Mouse (Mus musculus): Measurements from ENCODE around the gene Magi1. TPM values are rescaled to one million over a fixed set of nuclear protein-coding genes. Genes with fewer than 3 reads are reported as not detected.

Magi1 gene
- total and polyA plus RNA-seq, 3 experiments: not detected

GRCm38 (mm10) chr6:93665056-93665805, 618.5 kb downstream of the Magi1 start:
- Histone ChIP-seq H3K27ac (ENCODE audit: control insufficient read depth, low read depth, low read length) (no peak overlapping the region), H3K36me3 (ENCODE audit: control insufficient read depth in 1 of 2, insufficient read depth in 2 of 2, low read length in 2 of 2) (no peaks in the 10 kb centered on the region), H3K9me3 (replicated peaks; ENCODE audit: insufficient read depth, low read length) (no peaks in the 10 kb centered on the region), H3K4me1 (ENCODE audit: control insufficient read depth in 1 of 2, insufficient read depth in 2 of 2, low read length in 2 of 2) (no peaks in the 10 kb centered on the region), H3K9ac (ENCODE audit: control insufficient read depth, low read depth, low read length, poor library complexity, severe bottlenecking) (no peak overlapping the region), H3K27me3 (ENCODE audit: control insufficient read depth in 1 of 2, insufficient read depth in 2 of 2, low read length in 2 of 2) (no peaks in the 10 kb centered on the region), H3K4me3 (ENCODE audit: control insufficient read depth in 1 of 2, insufficient read depth in 1 of 2, low read depth in 2 of 2, low read length in 2 of 2) (no peak overlapping the region), H3K79me2 (ENCODE audit: control insufficient read depth, insufficient read depth, low read length, poor library complexity) (no peaks in the 10 kb centered on the region)
- TF ChIP-seq MAFK (IDR thresholded peaks at IDR 0.05; ENCODE audit: borderline replicate concordance, low read depth, low read length): no peak
- TF ChIP-seq ETS1 (IDR thresholded peaks at IDR 0.05; ENCODE audit: low read depth, low read length): no peak
- no peak for TF ChIP-seq CTCF (IDR thresholded peaks at IDR 0.05 in 2 of 3, conservative IDR thresholded peaks at IDR 0.05 in 1 of 3; ENCODE audit: control insufficient read depth in 1 of 3, insufficient read depth in 1 of 3, low read depth in 2 of 3, low read length in 3 of 3, poor library complexity in 1 of 3, severe bottlenecking in 1 of 3)
- TF ChIP-seq KAT2A (conservative IDR thresholded peaks at IDR 0.05; ENCODE audit: low read depth, low read length): no peak
- no peak for TF ChIP-seq JUND (IDR thresholded peaks at IDR 0.05; ENCODE audit: low read depth, low read length)
- TF ChIP-seq POLR2A (IDR thresholded peaks at IDR 0.05; ENCODE audit: control insufficient read depth in 1 of 2, insufficient read depth in 1 of 2, low read depth in 1 of 2, low read length in 2 of 2, poor library complexity in 1 of 2): no peak
- TF ChIP-seq ELF1 (IDR thresholded peaks at IDR 0.05; ENCODE audit: low read depth, low read length): no peak
- TF ChIP-seq TCF12 (IDR thresholded peaks at IDR 0.05; ENCODE audit: low read depth, low read length): no peak
- no peak for TF ChIP-seq USF2 (IDR thresholded peaks at IDR 0.05; ENCODE audit: borderline replicate concordance in 1 of 2, insufficient read depth in 1 of 2, low read depth in 1 of 2, low read length in 2 of 2)
- no peak for TF ChIP-seq UBTF (IDR thresholded peaks at IDR 0.05; ENCODE audit: borderline replicate concordance, insufficient read depth, low read depth, low read length)
- TF ChIP-seq RAD21 (IDR thresholded peaks at IDR 0.05; ENCODE audit: low read depth, low read length): no peak
- TF ChIP-seq MYC (IDR thresholded peaks at IDR 0.05; ENCODE audit: low read depth, low read length): no peak
- no peak for TF ChIP-seq MAX (IDR thresholded peaks at IDR 0.05; ENCODE audit: low read length)
- no peak for DNase-seq (ENCODE audit: low read depth, low spot score)

DNA sequence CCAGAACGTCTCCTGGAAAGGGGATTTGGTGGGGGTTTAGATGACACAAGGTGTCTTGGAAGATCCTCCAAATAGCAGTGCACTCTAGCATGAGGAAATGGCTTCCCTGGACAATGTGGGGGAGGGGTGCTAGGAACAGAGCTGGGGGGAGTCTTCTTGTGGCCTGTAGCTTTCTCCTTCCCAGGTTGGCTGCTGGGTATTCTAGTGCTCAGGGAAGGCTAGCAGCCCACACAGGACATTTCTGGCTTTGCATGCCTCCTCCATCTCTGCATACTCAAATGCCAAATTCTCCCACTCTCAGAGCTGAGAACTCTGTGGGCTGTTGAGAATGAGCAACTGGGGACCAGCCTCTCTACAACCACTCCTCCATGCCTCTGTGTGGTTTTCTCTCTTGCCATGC, 622.6 kb downstream of the Magi1 start:
- H3K4me3 ChIP-seq (ENCODE audit: control insufficient read depth in 1 of 2, insufficient read depth in 1 of 2, low read depth in 2 of 2, low read length in 2 of 2): no peak overlapping the region
- no peak for DNase-seq (ENCODE audit: low read depth, low spot score)
- no peak overlapping the region for H3K9ac ChIP-seq (ENCODE audit: control insufficient read depth, low read depth, low read length, poor library complexity, severe bottlenecking)
- H3K36me3 ChIP-seq (ENCODE audit: control insufficient read depth in 1 of 2, insufficient read depth in 2 of 2, low read length in 2 of 2): no peaks in the 10 kb centered on the region
- no peak overlapping the region for H3K27ac ChIP-seq (ENCODE audit: control insufficient read depth, low read depth, low read length)
- no peaks in the 10 kb centered on the region for H3K9me3 ChIP-seq (replicated peaks; ENCODE audit: insufficient read depth, low read length)
- no peaks in the 10 kb centered on the region for H3K79me2 ChIP-seq (ENCODE audit: control insufficient read depth, insufficient read depth, low read length, poor library complexity)
- TF ChIP-seq RAD21 (IDR thresholded peaks at IDR 0.05; ENCODE audit: low read depth, low read length) (no peak), POLR2AphosphoS5 (IDR thresholded peaks at IDR 0.05; ENCODE audit: borderline replicate concordance, low read depth, low read length) (no peak), MYB (IDR thresholded peaks at IDR 0.05; ENCODE audit: low read depth, low read length) (no peak), ELF1 (IDR thresholded peaks at IDR 0.05; ENCODE audit: low read depth, low read length) (no peak), RCOR1 (IDR thresholded peaks at IDR 0.05; ENCODE audit: low read depth, low read length) (no peak), MEF2A (IDR thresholded peaks at IDR 0.05; ENCODE audit: extremely low read depth, insufficient replicate concordance, low read depth, low read length, poor library complexity, severe bottlenecking) (no peak), USF2 (IDR thresholded peaks at IDR 0.05; ENCODE audit: borderline replicate concordance in 1 of 2, insufficient read depth in 1 of 2, low read depth in 1 of 2, low read length in 2 of 2) (no peak), NELFE (IDR thresholded peaks at IDR 0.05; ENCODE audit: low read depth, low read length) (no peak), UBTF (IDR thresholded peaks at IDR 0.05; ENCODE audit: borderline replicate concordance, insufficient read depth, low read depth, low read length) (no peak), ZNF384 (IDR thresholded peaks at IDR 0.05; ENCODE audit: low read depth, low read length) (no peak), POLR2A (IDR thresholded peaks at IDR 0.05; ENCODE audit: control insufficient read depth in 1 of 2, insufficient read depth in 1 of 2, low read depth in 1 of 2, low read length in 2 of 2, poor library complexity in 1 of 2) (no peak), GABPA (IDR thresholded peaks at IDR 0.05; ENCODE audit: low read depth, low read length) (no peak), HCFC1 (IDR thresholded peaks at IDR 0.05; ENCODE audit: low read depth, low read length) (no peak), JUND (IDR thresholded peaks at IDR 0.05; ENCODE audit: low read depth, low read length) (no peak), CHD1 (IDR thresholded peaks at IDR 0.05; ENCODE audit: low read depth, low read length) (no peak), ZMIZ1 (IDR thresholded peaks at IDR 0.05; ENCODE audit: low read depth, low read length) (no peak)
- no peaks in the 10 kb centered on the region for H3K4me1 ChIP-seq (ENCODE audit: control insufficient read depth in 1 of 2, insufficient read depth in 2 of 2, low read length in 2 of 2)
- no peaks in the 10 kb centered on the region for H3K27me3 ChIP-seq (ENCODE audit: control insufficient read depth in 1 of 2, insufficient read depth in 2 of 2, low read length in 2 of 2)

All from MEL (cell line).